Mouse (Mus musculus) naive thymus-derived CD4-positive, alpha-beta T cell, adult 2 months (primary cell): ENCODE results near the gene Cldn19.
"Not testable (repeated sequence)": the region's sequence is repeated elsewhere in the genome, so short reads cannot be mapped to it uniquely, and the experiment has no call there.

Experiments used
- DNase-seq: peaks from one replicate; pipeline ENCODE4 v3.0.0-alpha.2; 2011; ENCODE audit warnings: low read depth

The Cldn19 gene

DNA sequence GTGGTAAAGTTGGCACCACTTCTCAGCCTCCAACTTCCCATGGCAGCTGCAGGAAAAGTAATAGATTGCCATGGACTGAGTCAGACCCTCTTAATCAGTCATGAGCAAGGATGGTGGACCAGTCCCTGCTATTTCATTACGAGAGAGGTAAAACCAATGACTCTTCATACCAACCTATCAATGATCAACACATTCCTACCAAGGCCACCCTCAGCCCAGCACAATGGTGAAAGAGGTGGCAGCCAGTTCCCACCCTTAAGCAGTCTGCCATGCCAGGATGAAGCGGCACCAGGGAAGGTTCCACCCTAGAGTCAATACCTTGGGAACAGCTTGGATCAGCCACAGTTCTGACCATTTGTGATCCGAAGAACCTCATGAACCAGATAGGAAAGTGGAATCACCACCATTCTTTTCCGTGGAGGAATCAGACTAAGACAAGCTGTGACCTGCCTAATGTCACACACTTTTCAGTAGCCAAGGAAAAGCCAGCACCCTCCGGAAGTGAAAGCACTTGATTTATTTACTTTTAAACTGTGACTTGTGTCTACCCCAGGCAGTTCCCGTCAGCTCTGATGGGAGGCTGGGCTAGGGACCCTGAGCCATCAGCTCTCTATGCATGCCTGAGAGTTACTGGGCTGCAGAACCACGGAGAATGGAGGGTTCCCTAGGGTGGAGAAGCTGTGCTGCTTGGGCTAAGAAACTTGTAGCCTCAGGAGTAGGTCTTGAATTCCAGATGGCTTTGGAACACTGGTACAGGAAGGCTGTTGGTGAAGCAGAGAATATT is 3.0 kb upstream of the Cldn19 start:
- no peak for DNase-seq

DNA sequence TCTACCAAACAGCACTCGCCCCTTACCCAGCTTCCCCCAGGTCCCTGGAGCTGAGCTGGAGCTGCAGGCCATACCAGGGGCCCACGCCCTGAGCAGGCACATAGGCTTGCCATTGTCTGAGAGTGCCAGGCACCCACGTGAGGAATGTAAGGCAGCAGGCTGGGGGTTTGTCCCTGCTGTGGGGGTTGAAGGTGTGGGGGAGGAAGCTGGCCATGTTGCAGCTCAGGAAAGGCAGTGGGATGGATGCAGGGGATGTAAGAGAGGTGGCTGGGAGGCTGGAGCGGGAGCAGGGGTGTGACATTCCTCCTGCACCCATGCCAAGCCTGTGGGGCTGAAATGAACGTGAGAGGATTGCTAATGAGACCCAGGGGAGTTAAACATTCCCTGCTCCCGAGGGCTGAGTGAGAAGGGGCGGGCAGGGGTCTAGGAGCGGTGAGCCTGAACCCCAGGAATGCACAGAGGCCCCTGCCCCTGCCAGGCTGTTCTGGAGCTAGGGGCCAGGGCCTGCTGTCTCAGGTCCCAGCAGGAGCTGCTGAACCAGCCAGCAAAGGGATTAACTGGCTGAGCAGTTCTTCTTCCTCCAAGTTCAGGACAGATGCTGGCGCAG is 1.1 kb upstream of the Cldn19 start:
- no peak for DNase-seq

DNA sequence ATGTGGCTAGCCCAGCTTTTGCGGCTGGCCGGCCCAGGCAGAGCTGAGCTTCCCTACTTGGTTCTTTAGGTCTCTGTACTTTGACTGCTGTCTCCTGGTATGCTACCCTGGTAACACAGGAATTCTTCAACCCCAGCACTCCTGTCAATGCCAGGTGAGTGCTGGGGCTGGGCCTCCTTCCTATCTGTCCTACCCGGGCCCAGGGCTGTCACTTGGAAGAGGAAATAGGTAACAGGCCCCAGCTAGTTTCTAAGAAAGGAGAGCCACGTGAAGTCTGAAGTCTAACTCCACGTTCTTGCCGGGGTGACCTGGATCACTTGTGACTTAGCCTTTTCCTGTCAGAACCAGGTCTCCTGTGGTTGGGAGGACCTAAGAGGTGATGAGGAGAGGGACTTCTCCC is 1.9 kb downstream of the Cldn19 start:
- DNase-seq = no peak

DNA sequence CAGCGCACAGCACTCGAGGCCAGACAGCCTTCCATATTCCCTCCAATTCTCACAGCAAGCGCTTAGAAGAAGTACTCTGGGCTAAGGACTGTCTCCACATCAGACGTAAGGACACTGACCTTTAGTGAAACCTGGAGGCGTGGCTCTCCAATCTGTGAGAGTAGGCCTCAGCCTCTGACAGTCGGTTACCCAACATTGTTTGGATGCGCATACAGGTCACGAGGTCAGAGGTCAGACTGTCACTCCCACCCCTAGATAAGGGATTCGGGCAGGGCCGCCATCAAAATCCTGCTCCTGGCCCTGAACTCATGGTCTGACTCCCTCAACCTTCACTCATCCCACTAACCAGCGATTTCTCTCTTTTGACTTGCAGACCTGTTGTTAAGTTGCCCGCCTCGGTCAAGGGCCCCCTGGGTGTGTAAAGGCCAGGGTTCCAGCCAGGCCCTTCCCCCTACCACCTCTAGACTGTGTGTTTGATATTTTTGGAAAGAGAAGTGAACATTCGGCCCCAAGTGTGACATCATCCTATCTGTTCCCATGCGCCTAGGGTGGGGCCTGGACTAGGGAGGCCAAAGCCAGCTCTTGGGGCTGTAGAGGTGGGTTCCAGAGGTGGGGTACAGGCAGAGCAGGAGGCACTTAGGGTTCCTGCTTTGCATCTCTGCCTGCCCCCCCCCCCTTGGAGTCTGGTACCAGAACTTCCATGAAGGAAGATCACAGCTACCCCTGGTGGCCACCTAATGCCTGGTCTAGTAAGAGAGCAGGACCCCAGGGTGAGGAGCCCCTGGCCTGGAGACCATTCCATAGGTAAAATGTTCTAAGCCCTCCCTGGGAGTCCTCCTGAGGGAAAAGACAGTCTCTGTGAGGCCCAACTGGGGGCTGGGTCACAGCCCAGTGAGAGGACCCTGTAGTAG is 4.4 kb downstream of the Cldn19 start:
- no peak for DNase-seq

DNA sequence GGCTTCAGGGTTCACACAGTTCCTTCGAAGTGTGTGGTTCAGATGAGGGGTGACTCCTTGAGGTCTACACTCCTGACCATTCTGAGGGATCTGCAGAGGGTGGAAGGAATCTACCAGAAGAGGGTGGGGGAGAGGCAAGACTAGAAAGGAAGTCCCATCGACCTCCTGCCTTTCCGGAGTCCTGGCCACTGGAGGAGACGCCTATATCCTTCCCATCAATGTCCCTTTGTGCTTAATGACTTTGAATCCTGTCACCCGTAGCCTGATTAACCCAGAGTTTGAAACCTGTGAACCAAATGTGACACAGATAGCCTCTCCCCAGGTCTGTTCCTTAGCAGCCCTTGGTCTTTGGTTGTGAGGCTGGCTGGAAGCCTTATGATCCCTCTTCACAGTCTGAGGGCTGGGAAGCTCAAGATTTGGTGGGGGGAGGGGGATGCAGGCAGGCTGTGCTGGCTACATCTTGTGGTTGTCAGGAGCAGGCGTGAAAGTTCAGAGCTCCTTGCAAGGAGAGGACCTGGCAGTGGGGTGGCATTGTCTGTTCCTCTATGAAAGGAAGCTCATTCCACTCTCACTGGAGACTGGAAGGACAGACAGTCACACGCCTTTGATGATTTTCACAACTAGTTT is 6.0 kb downstream of the Cldn19 start:
- no peak for DNase-seq

DNA sequence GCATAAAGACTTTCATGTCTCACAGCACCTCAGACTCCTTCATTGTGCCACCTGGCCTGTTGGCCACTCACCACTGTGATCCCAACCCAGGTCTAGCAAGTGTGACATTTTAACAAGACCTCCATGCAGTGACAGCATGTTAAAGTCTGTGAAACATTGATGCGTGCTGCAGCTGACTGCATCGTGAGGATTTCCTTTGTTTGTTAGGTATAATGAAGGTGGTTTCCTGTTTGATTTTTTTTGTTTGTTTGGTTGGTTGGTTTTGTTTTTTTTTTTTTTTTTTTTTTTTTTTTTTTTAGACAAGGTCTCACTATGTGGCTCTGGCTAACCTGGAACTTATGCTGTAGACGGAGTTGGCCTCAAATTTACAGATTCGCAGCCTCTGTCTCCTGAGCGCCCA is 7.3 kb downstream of the Cldn19 start:
- DNase-seq = no peak

DNA sequence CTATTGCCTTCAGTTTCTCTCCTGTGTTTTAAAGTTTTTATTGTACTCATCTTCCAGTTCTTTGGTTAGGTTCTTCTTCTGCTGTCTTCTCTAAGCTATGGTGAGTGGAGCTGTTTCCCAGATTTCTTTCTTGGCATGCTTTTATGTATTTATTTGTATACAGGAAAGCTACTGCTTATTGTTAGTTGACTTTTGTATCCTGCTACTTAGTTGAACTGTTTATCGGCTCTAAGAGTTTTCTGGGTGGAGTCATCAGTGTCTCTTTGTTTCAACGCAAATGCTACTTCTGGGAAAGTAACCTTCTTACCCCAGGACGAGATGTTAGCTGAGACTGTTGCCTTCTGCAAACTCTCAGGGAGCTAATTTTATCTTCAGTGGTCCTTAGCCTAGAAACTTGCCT is 8.2 kb downstream of the Cldn19 start:
- DNase-seq = no peak

DNA sequence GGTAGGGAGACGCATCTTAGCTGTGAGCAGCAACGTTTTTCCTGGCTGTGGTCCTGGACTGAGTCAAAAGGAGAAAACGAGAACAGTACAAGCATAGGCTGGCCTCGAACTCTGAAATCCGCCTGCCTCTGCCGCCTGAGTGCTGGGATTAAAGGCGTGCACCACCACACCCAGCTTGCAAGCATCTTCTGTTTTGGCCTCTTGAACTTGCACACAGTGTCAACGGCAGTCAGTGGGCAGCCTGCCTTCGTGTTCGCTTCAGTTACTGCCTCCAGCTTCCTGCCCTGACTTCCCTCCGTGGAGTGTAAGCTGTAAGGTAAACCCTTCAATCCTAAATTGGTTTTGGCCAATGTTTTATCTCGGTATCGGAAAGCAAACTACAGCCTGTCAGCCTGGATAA is 11.4 kb downstream of the Cldn19 start:
- no peak for DNase-seq

DNA sequence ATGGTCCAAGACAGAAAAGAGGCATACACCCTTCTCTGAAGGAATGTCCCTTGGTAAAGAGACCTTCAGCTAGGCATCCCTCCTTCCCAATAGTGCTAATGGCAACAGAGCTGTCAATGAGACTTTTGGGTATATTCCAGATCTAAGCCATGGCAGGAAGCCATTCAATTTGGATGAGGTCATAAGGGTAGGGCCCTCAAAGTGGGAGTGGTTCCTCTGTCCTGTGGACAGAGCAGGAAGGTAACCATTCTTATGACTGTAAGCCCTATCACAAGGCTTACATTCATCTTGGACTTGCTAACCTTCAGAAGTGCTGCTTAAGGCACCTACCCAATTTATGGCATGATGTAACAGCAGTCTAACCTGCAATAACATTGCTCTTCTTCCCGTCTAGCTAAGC is 19.4 kb downstream of the Cldn19 start:
- DNase-seq = no peak

DNA sequence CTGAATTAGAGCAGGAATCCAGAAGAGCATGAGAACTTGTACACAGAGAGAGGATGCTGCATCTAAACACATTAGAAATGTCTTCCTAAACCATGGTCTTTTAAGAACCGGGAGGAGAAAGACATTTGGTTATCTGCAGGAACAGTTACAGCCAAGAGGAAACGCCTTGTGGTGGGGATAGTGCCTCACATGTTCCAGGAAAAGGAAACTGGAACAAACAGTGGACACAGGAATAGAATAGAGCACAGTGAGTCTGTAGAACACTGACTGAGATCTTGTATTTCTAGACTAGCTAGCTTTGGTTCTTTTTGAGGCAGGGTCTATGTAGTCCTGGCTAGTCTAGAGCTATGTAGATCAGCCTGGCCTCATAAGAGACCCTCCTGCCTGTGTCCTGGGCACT is 20.0 kb downstream of the Cldn19 start:
- DNase-seq = no peak

DNA sequence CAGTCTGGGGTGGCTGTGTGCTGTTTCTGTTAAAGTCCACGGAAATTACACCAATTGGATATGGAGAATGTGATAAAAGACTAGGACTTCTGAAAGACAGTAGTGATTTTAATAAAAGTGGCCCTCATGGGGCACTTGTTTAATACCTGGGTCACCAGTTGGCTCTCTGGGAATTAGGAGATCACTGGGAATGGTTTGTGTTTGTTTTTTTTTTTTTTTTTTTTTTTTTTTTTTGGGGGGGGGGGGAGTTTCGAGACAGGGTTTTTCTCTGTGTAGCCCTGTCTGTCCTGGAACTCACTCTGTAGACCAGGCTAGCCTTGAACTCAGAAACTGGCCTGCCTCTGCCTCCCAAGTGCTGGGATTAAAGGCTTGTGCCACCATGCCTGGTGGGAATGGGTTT is 20.5 kb downstream of the Cldn19 start:
- no peak for DNase-seq

DNA sequence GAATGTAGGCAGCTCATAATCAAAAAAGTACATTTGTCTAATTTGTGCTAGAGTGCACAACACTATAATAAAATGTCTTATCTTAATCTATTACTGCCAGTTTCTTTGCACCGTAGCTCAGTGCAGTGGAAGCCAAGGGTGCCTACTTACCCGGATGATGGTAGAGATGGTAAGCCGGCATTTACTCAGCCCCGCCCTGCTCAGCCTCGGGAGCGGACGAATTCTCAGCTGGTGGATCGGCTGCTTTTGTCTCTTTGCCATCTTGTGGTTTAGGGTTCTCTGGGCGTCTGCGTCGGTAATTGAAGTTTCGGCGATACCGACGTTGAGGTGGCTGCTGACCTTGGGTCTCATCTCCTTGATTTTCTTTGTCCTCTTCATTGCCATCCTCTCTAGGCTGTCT is 23.6 kb downstream of the Cldn19 start:
- DNase-seq = not testable (repeated sequence)

DNA sequence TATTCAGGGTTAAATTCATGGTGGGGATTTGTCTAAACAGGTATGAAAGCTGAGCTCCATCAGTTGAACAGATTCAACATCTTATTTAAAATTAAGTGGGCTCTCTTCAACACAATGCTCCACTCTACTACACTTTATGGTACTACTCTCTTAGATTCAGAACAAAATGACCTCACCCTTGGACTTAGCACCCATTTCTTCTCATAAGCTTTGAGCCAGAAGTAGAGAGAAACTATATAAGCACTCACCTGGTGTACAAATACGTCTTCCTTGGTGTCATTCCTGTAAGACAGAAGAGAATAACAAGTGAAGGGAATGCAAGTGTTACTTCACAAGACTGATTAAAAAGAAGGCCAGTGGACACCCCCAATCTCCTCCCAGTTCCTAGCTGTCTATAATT is 29.6 kb downstream of the Cldn19 start:
- DNase-seq = no peak

DNA sequence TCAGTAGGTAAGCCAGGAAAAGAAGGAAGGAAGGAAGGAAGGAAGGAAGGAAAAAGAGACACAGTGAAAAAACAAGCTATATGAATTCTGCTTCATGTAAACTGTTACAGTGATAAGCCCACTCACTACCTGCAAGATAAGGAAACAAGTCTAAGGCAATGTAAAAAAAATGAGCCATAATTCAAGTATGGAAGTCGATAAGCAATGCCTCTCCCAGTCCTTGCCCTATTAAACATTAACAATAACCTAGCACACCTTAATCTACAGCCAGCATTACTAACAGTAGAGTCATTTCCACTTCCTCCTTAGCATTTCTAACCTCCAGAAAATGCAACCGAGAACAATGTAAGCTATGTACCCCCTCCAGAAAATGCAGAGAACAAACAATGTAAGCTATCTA is 30.1 kb downstream of the Cldn19 start:
- DNase-seq = no peak

DNA sequence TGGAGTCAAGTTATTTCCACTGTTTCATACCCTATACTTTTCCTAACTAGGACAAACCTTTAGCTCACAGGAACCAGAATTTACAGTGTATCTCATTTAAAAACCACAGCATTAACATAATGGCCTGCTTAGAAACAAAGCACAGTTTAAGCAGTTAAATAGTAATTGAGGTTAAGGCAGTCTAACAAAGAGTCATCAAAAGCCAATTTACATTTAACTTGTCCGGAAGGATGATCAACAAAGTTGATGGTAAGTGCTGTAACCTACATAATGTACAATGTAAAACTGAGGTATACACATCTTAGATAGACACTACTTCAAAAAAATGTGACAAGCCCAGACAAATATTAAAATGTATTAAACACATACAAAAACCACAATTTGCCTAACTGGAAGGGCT is 36.7 kb downstream of the Cldn19 start:
- no peak for DNase-seq

DNA sequence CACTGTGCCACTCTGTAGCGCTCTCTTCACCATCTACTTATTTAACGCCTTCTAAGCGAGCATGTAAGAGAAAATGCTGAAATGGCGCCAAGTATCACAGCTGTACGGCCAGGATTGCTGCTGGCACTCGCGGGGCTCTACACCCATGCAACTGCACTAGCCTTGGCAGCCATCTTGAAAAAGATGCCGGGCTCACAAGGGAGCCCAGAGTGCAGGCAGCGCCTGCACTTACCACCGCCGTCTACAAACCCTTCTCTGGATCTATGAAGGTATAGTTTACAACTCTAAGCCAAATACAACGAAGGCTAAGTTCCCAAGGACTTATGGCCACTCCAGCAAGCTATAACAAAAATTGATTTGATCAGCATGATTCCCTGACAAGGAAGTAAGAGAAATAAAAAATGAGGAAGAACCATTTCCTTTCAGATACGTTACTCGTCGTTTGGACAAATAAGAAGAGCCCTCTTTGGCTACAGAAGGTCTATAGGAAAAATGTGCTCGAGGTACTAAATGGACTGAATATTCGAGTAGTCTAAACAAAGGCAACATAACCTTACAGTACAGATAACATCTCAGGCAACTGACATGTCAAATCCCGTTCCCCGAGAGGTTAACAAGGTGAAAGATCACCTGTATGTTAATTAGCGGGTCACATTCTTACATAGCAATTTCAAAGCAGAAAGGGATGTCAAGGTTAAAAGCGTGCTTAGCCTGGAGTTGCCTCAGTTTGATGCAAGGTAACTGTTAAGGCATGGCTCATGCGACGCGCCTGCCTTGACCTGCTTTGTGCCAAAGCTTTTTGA is 37.8 kb downstream of the Cldn19 start:
- DNase-seq = peak; percentile 65

DNA sequence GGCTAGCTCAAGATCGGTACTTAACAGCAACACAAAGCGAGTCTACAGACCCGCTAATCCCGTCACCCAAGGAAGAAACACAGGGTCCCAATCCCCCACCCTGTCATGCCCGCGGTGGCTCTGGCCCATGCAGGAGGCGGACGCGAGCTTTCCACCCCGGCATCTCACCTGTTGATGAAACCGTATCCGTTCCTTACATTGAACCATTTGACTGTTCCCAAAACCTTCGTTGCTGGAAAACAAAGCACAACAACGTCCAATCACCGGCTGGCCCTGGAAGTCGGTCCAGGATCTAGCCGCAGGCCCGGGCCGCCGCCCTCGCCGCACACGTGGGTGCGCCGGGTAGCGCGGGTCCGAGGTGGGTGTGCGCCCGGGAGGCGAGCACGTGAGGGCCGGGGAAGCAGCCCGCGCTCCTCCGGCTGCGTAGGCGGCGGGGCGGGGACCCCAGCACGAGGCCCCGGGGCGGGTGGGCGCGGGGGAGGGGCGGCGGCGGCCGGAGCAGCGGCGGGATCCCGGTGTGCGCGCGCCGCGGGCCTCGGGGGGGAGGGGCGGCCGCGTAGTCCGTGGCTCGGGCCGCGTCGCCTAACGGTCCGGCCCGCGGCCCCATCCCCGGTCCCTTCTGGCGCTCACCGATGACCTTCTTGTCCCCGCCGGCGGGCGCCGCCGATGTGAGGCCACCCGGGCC is 38.5 kb downstream of the Cldn19 start:
- peak; percentile 55 for DNase-seq

DNA sequence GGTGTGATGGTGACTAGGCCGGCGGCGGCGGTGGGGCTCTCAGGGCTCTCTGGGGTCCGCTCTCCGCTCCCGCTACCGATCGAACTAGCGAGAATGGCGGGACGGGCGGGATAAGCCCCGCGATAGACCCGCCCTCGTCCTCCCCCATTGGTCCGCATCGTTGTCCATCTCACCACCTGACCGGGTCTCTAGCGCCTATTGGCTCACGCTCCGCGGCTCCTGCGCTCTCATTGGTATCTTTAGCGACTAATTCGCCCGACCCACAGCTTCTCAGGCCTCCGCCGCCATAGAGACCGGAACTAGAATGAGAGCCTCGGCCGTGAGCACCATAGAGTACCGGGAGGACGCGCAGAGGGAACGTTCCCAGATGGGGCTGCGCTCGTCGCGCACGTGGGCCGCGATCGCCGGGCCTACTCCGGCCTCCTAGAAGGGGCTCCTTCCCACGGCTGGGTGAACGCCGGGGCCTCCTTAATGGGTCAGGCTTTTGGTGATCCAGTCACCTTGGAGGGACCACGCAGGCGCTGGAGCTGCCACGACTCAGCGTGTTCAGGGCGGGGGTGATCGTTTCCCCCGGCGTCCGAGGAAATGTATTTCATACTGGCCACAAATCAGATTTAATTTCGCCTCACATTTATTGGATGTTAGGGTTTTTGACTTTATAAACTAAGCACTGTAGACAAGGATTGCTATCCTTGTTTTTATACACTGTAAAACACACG is 39.4 kb downstream of the Cldn19 start, which contains the start of gene Ybx1:
TSS of gene Ybx1 (minus strand) at position 190 of the 719 bp plus-strand sequence.
- DNase-seq = peak; percentile 98

DNA sequence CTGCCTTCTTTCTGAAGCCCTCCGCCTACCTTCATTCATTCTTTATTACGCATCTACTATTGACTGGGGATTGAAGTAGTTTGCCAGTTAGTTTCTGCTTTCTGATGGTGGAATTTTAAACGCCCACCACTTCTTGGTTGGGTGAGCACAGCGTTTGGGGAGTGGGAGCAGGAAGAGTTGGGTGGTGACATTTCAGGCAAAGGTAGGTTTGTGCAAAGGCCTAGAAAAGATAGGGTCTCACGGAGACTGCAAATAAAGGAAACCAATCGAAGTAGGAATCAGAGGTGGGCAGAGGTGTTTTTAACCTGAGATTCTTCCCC is 39.9 kb downstream of the Cldn19 start:
- no peak for DNase-seq

DNA sequence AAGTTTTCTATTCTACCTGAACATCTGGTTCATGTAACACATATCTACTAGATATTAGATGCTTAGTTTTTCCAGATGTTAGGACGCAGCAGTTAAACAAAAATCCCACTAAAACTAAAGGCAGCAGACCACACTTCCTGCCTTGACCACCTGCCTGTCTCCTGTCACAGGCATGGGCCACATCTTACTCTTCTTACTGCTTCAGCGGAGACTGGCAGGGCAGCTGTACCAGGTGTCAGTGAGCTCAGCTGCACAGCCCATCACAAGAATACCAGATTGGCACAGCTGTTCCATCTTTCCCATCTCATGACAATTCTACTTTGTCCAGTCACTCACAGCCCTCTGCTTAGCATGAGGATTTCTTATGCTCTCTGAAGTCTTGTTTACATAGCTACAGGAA is 42.1 kb downstream of the Cldn19 start:
- DNase-seq = no peak
